8 mouse cellular contexts compared by ENCODE assay signal in genomic region chr11:69919661-69920265, GRCm38 (mm10). TPM values are rescaled to one million over a fixed set of nuclear protein-coding genes. Genes with fewer than 3 reads are reported as not detected.
A peak's percentile ranks its signal among the peaks of the same experiment; 100 is the strongest.
DNase-seq lines count a peak whose midpoint lies in the region; ATAC-seq lines count a peak whose summit lies in the region.

No protein-coding gene starts in this region.

- H3K9ac ChIP-seq in embryonic facial prominence, embryonic 12.5 days = peak overlapping the region; percentile 98
- H3K9ac ChIP-seq in heart, embryonic 11.5 days (ENCODE audit: low read depth, low read length) = peak overlapping the region; percentile 99
- H3K9ac ChIP-seq in kidney, embryonic 15.5 days = peak overlapping the region; percentile 96
- peak overlapping the region; percentile 96 for H3K9ac ChIP-seq in lung, embryonic 15.5 days

- peak overlapping the region; percentile 85 for H3K4me2 ChIP-seq in embryonic facial prominence, embryonic 12.5 days (replicated peaks)
- peak overlapping the region; percentile 72 for H3K4me2 ChIP-seq in heart, embryonic 11.5 days
- H3K4me2 ChIP-seq in kidney, embryonic 15.5 days = peak overlapping the region; percentile 89
- H3K4me2 ChIP-seq in lung, embryonic 15.5 days = peak overlapping the region; percentile 79

- no peak for ATAC-seq in embryonic facial prominence, embryonic 12.5 days (ENCODE audit: insufficient number of reproducible peaks, insufficient read depth, low FRiP score, low TSS enrichment)
- ATAC-seq in heart, embryonic 11.5 days (replicated peaks; ENCODE audit: insufficient number of reproducible peaks, low FRiP score, low TSS enrichment) = 0 out of 2 replicates have a peak, but pooled peaks have one; percentile 23
- ATAC-seq in kidney, embryonic 15.5 days (replicated peaks; ENCODE audit: low FRiP score) = 0 out of 2 replicates have a peak, but pooled peaks have one; percentile 3
- no peak; the same call in 1 of the 2 replicates for ATAC-seq in lung, embryonic 15.5 days (ENCODE audit: borderline replicate concordance, extremely low read depth, low FRiP score, low TSS enrichment)
- peak; percentile 43 for ATAC-seq in neutrophil, adult 5-6 weeks (ENCODE audit: extremely low read depth, insufficient number of reproducible peaks, low FRiP score, poor library complexity, severe bottlenecking)

- H3K36me3 ChIP-seq in embryonic facial prominence, embryonic 12.5 days = peaks cover 42% of the 10 kb centered on the region
- H3K36me3 ChIP-seq in heart, embryonic 11.5 days (ENCODE audit: control insufficient read depth, insufficient read depth, low read length) = peaks cover 21% of the 10 kb centered on the region
- peaks cover 44% of the 10 kb centered on the region for H3K36me3 ChIP-seq in kidney, embryonic 15.5 days
- H3K36me3 ChIP-seq in lung, embryonic 15.5 days = peaks cover 44% of the 10 kb centered on the region

- peak; percentile 93 for DNase-seq in CD4-positive, CD25-positive, alpha-beta regulatory T cell, adult 2 months (ENCODE audit: low read depth, low spot score)
- peak; percentile 69 to 72 for DNase-seq in adrenal gland, adult 18-20 months (ENCODE audit: low spot score in 2 of 2)
- DNase-seq in thymus, postnatal 36 days = peak; percentile 55 to 74

- H3K27ac ChIP-seq in embryonic facial prominence, embryonic 12.5 days = peak overlapping the region; percentile 97
- H3K27ac ChIP-seq in heart, embryonic 11.5 days (ENCODE audit: low read depth, low read length) = peak overlapping the region; percentile 98
- H3K27ac ChIP-seq in kidney, embryonic 15.5 days = peak overlapping the region; percentile 100
- peak overlapping the region; percentile 96 for H3K27ac ChIP-seq in lung, embryonic 15.5 days

- WGBS in embryonic facial prominence, embryonic 12.5 days = under 1% methylated on average over 17 of the region's 17 CpGs
- under 1% methylated on average over 17 of the region's 17 CpGs for WGBS in heart, embryonic 11.5 days (ENCODE audit: insufficient replicate concordance)
- WGBS in kidney, embryonic 15.5 days = under 1% methylated on average over 17 of the region's 17 CpGs
- 0% methylated on average over 17 of the region's 17 CpGs for WGBS in lung, embryonic 15.5 days

- peaks cover 29% of the 10 kb centered on the region for H3K4me1 ChIP-seq in embryonic facial prominence, embryonic 12.5 days
- peaks cover 30% of the 10 kb centered on the region for H3K4me1 ChIP-seq in heart, embryonic 11.5 days (ENCODE audit: control insufficient read depth, insufficient read depth, low read length)
- peaks cover 49% of the 10 kb centered on the region for H3K4me1 ChIP-seq in kidney, embryonic 15.5 days
- H3K4me1 ChIP-seq in lung, embryonic 15.5 days = peaks cover 38% of the 10 kb centered on the region

- H3K27me3 ChIP-seq in embryonic facial prominence, embryonic 12.5 days = no peaks in the 10 kb centered on the region
- no peaks in the 10 kb centered on the region for H3K27me3 ChIP-seq in heart, embryonic 11.5 days (ENCODE audit: control insufficient read depth, insufficient read depth, low read length)
- no peaks in the 10 kb centered on the region for H3K27me3 ChIP-seq in kidney, embryonic 15.5 days
- H3K27me3 ChIP-seq in lung, embryonic 15.5 days = no peaks in the 10 kb centered on the region

- H3K4me3 ChIP-seq in embryonic facial prominence, embryonic 12.5 days = peak overlapping the region; percentile 98
- peak overlapping the region; percentile 95 for H3K4me3 ChIP-seq in heart, embryonic 11.5 days (ENCODE audit: low read depth, low read length)
- peak overlapping the region; percentile 76 for H3K4me3 ChIP-seq in kidney, embryonic 15.5 days (replicated peaks)
- H3K4me3 ChIP-seq in lung, embryonic 15.5 days = peak overlapping the region; percentile 93

- H3K9me3 ChIP-seq in embryonic facial prominence, embryonic 12.5 days = no peaks in the 10 kb centered on the region
- H3K9me3 ChIP-seq in heart, embryonic 11.5 days (replicated peaks; ENCODE audit: control insufficient read depth, low read length) = no peaks in the 10 kb centered on the region
- no peaks in the 10 kb centered on the region for H3K9me3 ChIP-seq in kidney, embryonic 15.5 days (replicated peaks)
- no peaks in the 10 kb centered on the region for H3K9me3 ChIP-seq in lung, embryonic 15.5 days

RNA-seq across cellular contexts. Expression of gene Eif5a, which starts 2.0 kb away (rescaled TPM):
- 100 to 1,000 TPM; 579 to 673 TPM for total RNA-seq in adrenal gland, adult 18-20 months (2021)
- 1,661 and 1,669 TPM in 2 replicates for polyA plus RNA-seq in embryonic facial prominence, embryonic 12.5 days (2016; fragmentation: Nextera tagmentation; extraction: Ambion mirVana)
- polyA plus RNA-seq in heart, embryonic 11.5 days (2014; fragmentation: Nextera tagmentation; extraction: Ambion mirVana) = 1,428 and 1,516 TPM in 2 replicates
- 1,729 and 1,795 TPM in 2 replicates for polyA plus RNA-seq in kidney, embryonic 15.5 days (2015; fragmentation: Nextera tagmentation; extraction: Ambion mirVana)
- 1,673 and 1,693 TPM in 2 replicates for polyA plus RNA-seq in lung, embryonic 15.5 days (2015; fragmentation: Nextera tagmentation; extraction: Ambion mirVana)
- total RNA-seq in neutrophil, adult 5-6 weeks (2017) = 155 and 165 TPM in 2 replicates

RNA-seq across cellular contexts. Expression of gene Gps2, which starts 6.1 kb away (rescaled TPM):
- 10 to 100 TPM; 47.3 to 52.4 TPM for total RNA-seq in adrenal gland, adult 18-20 months (2021)
- polyA plus RNA-seq in embryonic facial prominence, embryonic 12.5 days (2016; fragmentation: Nextera tagmentation; extraction: Ambion mirVana) = 84.8 and 92.0 TPM in 2 replicates
- 53.2 and 62.2 TPM in 2 replicates for polyA plus RNA-seq in heart, embryonic 11.5 days (2014; fragmentation: Nextera tagmentation; extraction: Ambion mirVana)
- polyA plus RNA-seq in kidney, embryonic 15.5 days (2015; fragmentation: Nextera tagmentation; extraction: Ambion mirVana) = 77.8 and 86.2 TPM in 2 replicates
- 81.7 and 82.2 TPM in 2 replicates for polyA plus RNA-seq in lung, embryonic 15.5 days (2015; fragmentation: Nextera tagmentation; extraction: Ambion mirVana)
- 103 TPM in 2 replicates for total RNA-seq in neutrophil, adult 5-6 weeks (2017)

RNA-seq across cellular contexts. Expression of gene Ybx2, which starts 15.8 kb away (rescaled TPM):
- 10 to 100 TPM; 14.2 to 32.6 TPM for total RNA-seq in adrenal gland, adult 18-20 months (2021)
- 10.7 and 11.4 TPM in 2 replicates for polyA plus RNA-seq in embryonic facial prominence, embryonic 12.5 days (2016; fragmentation: Nextera tagmentation; extraction: Ambion mirVana)
- polyA plus RNA-seq in heart, embryonic 11.5 days (2014; fragmentation: Nextera tagmentation; extraction: Ambion mirVana) = 1.5 and 4.3 TPM in 2 replicates
- polyA plus RNA-seq in kidney, embryonic 15.5 days (2015; fragmentation: Nextera tagmentation; extraction: Ambion mirVana) = 6.3 and 7.5 TPM in 2 replicates
- polyA plus RNA-seq in lung, embryonic 15.5 days (2015; fragmentation: Nextera tagmentation; extraction: Ambion mirVana) = 2.8 and 3.0 TPM in 2 replicates
- not detected in 2 replicates for total RNA-seq in neutrophil, adult 5-6 weeks (2017)

RNA-seq across cellular contexts. Expression of gene Neurl4, which starts 18.9 kb away (rescaled TPM):
- total RNA-seq in adrenal gland, adult 18-20 months (2021) = 10 to 100 TPM; 48.5 to 53.9 TPM
- polyA plus RNA-seq in embryonic facial prominence, embryonic 12.5 days (2016; fragmentation: Nextera tagmentation; extraction: Ambion mirVana) = 14.2 and 15.9 TPM in 2 replicates
- 9.3 and 10.8 TPM in 2 replicates for polyA plus RNA-seq in heart, embryonic 11.5 days (2014; fragmentation: Nextera tagmentation; extraction: Ambion mirVana)
- 9.3 and 10.8 TPM in 2 replicates for polyA plus RNA-seq in kidney, embryonic 15.5 days (2015; fragmentation: Nextera tagmentation; extraction: Ambion mirVana)
- polyA plus RNA-seq in lung, embryonic 15.5 days (2015; fragmentation: Nextera tagmentation; extraction: Ambion mirVana) = 7.1 and 8.0 TPM in 2 replicates
- total RNA-seq in neutrophil, adult 5-6 weeks (2017) = 64.1 and 71.1 TPM in 2 replicates

RNA-seq across cellular contexts. Expression of gene 2810408A11Rik, which starts 19.0 kb away (rescaled TPM):
- total RNA-seq in adrenal gland, adult 18-20 months (2021) = under 1 TPM; 0.29 to 0.86 TPM
- 21.4 and 23.6 TPM in 2 replicates for polyA plus RNA-seq in embryonic facial prominence, embryonic 12.5 days (2016; fragmentation: Nextera tagmentation; extraction: Ambion mirVana)
- polyA plus RNA-seq in heart, embryonic 11.5 days (2014; fragmentation: Nextera tagmentation; extraction: Ambion mirVana) = 5.3 and 5.8 TPM in 2 replicates
- polyA plus RNA-seq in kidney, embryonic 15.5 days (2015; fragmentation: Nextera tagmentation; extraction: Ambion mirVana) = 12.6 and 13.0 TPM in 2 replicates
- polyA plus RNA-seq in lung, embryonic 15.5 days (2015; fragmentation: Nextera tagmentation; extraction: Ambion mirVana) = 11.9 and 13.0 TPM in 2 replicates
- total RNA-seq in neutrophil, adult 5-6 weeks (2017) = 2.8 and 3.8 TPM in 2 replicates

Comparison
In these comparisons a context has a peak if more than half of its experiments do, and no peak if none do; other contexts are left out.
1. ATAC-seq: peak in heart, embryonic 11.5 days (single experiment), kidney, embryonic 15.5 days (single experiment) and neutrophil, adult 5-6 weeks (single experiment); none in embryonic facial prominence, embryonic 12.5 days (single experiment) and lung, embryonic 15.5 days (single experiment).
2. Peak in every context shown above with its lines, with median percentiles within 50 percentile points of each other: DNase-seq, H3K27ac ChIP-seq, H3K4me2 ChIP-seq, H3K4me3 ChIP-seq and H3K9ac ChIP-seq.